Mouse (Mus musculus) embryonic fibroblast, embryonic 13.5 days (primary cell): ENCODE results near the gene H2-T23. TPM values are rescaled to one million over a fixed set of nuclear protein-coding genes. Genes with fewer than 3 reads are reported as not detected.
"Not testable (repeated sequence)": the region's sequence is repeated elsewhere in the genome, so short reads cannot be mapped to it uniquely, and the experiment has no call there.

Experiments
- H3K27ac ChIP-seq: 2 replicates; pipeline ENCODE4 v1.5.1; 2012; ENCODE audit warnings: low read length, control low read depth, inconsistent platforms; ENCODE audit not compliant: insufficient read depth
- H3K4me1 ChIP-seq: 2 replicates; pipeline ENCODE4 v1.6.1; 2011; ENCODE audit warnings: low read length; ENCODE audit not compliant: control insufficient read depth, insufficient read depth
- H3K4me3 ChIP-seq: 2 replicates; pipeline ENCODE4 v1.5.1; 2011; ENCODE audit warnings: mild to moderate bottlenecking, control low read depth, low read length; ENCODE audit not compliant: insufficient read depth
- CTCF ChIP-seq: IDR thresholded peaks from 2 replicates; pipeline ENCODE4 v1.5.1; 2011; ENCODE audit warnings: mild to moderate bottlenecking, control low read depth, low read length, moderate library complexity, borderline replicate concordance; ENCODE audit not compliant: insufficient read depth
- POLR2A ChIP-seq: IDR thresholded peaks from 2 replicates; pipeline ENCODE4 v1.6.1; 2011; ENCODE audit warnings: low read depth, mild to moderate bottlenecking, control low read depth, low read length, moderate library complexity
- polyA plus RNA-seq: library from polyadenylated mRNA; stranded (reverse); fragments of >200 nt; gene quantifications from 2 replicates; pipeline ENCODE4 v1.2.4, GENCODE M21; 2011; ENCODE audit warnings: low read depth; ENCODE audit not compliant: missing spikeins, insufficient read length

The H2-T23 gene
- polyA plus RNA-seq, 1 experiment, result 15.8 TPM

DNA sequence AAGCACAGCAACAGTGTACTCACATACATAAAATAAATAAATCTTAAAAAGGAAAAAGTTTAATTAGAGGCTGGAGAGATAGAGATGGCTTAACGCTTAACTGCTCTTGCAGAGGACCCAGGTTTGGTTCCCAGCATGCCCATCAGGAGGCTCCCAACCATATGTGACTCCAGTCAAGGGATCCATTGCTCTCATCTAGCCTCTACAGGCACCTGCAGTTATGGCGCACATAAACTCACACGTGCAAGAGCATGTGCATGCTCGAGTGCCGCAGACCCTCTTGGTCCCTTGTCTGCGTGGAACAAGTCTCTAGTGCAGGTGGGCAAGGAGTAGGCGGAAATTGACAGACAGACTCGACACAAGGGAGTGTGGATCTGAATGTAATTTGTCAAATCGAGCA is 10.6 kb downstream of the H2-T23 start:
- Histone ChIP-seq H3K27ac (no peak overlapping the region), H3K4me3 (no peak overlapping the region), H3K4me1 (no peaks in the 10 kb centered on the region)
- no peak for TF ChIP-seq CTCF
- no peak for TF ChIP-seq POLR2A

- Histone ChIP-seq H3K4me3 (no peak overlapping the region), H3K4me1 (no peaks in the 10 kb centered on the region), H3K27ac (peak overlapping the region; percentile 5)
- TF ChIP-seq POLR2A (no peak), CTCF (no peak)
Observed at GRCm38 (mm10) chr17:36021309-36021708, 11.3 kb downstream of the H2-T23 start.

GRCm38 (mm10) chr17:36020191-36021073 is 12.2 kb downstream of the H2-T23 start, which contains the start of gene H2-T24:
TSS of gene H2-T24 (minus strand) at chr17:36020560.
- peak within 1 kb of the TSS; percentile 19 for H3K27ac ChIP-seq
- TF ChIP-seq POLR2A (no peak), CTCF (no peak)
- H3K4me1 ChIP-seq, result no peaks in the 10 kb centered on the region
- H3K4me3 ChIP-seq, result no peak within 1 kb of the TSS

GRCm38 (mm10) chr17:36019519-36019918 is 13.1 kb downstream of the H2-T23 start:
- no peak overlapping the region for H3K4me3 ChIP-seq
- TF ChIP-seq POLR2A (no peak), CTCF (no peak)
- no peak overlapping the region for H3K27ac ChIP-seq
- no peaks in the 10 kb centered on the region for H3K4me1 ChIP-seq

DNA sequence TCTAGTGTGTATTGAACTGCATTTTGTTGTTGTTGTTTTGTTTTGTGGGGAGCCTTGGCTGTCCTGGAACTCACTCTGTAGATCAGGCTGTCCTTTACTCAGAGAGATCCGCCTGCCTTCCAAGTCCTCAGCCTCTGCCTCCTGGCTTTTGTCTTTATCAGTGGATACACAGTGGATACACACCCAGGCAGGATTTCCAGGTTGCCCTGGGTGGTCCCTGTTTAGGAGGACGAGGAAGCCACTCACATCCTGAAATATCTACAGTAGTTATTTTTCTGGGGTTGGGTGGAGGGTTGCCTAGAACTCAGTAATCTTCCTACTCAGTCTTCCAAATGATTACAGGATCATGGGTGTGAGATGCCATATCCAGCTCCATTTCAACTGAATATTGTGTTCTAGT is 13.7 kb downstream of the H2-T23 start:
- Histone ChIP-seq H3K4me1 (no peaks in the 10 kb centered on the region), H3K27ac (no peak overlapping the region), H3K4me3 (no peak overlapping the region)
- TF ChIP-seq CTCF, result no peak
- TF ChIP-seq POLR2A, result no peak

DNA sequence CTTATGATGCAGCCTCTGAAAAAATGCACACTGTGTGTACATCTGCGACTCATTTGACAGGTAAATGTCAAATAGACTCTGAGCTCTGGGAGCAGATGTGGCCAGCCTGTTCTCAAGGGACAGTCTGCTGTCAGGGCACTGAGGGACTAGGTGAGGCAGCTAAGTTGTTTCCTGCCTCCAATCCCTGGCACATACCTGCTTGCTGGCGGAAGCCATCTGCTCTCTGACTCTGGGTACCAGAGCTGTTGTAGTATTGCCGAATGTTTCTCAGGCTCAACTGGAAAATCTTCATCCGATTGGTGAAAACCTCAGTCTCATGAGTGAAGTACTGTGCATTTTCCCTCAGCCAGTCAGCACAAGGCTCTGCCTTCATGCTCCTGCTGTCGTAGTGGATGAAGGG is 15.6 kb downstream of the H2-T23 start:
- Histone ChIP-seq H3K27ac (no peak overlapping the region), H3K4me3 (no peak overlapping the region), H3K4me1 (no peaks in the 10 kb centered on the region)
- TF ChIP-seq CTCF (no peak), POLR2A (no peak)

DNA sequence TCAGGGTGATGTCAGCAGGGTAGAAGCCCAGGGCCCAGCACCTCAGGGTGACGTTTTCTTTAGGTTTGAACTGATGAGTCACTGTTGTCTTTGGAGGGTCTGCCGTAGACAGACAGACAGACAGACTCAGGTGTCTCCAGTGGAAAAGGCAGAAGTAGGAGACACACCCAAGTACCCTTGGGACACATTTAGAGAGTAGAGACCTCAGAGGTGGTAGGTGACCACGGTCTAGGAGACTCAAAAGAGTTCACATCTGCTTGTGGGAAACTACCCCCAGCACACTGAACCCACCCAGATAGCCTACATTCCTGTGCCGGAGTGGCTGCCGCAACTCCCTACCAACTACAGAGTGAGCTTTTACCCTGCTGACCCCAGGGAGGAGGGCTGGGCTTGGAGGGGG is 17.7 kb downstream of the H2-T23 start:
- TF ChIP-seq CTCF (no peak), POLR2A (no peak)
- Histone ChIP-seq H3K4me1 (no peaks in the 10 kb centered on the region), H3K4me3 (no peak overlapping the region), H3K27ac (no peak overlapping the region)

DNA sequence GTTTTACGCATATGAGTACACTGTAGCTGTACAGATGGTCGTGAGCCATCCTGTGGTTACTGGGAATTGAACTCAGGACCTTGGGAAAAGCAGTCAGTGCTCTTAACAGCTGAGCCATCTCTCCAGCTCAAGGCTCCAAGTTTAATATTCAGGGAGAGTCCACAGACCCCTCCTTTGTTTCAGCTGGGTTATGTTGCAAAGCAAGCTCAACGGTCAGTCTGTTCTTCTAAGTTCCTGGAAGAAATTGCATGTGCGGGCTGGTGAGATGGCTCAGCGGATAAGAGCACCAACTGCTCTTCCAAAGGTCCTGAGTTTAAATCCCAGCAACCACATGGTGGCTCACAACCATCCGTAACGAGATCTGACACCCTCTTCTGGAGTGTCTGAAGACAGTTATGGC is 28.2 kb downstream of the H2-T23 start:
- H3K4me1 ChIP-seq, H3K4me3 ChIP-seq, H3K27ac ChIP-seq: not testable (repeated sequence)

GRCm38 (mm10) chr17:36003331-36003730 is 29.3 kb downstream of the H2-T23 start:
- Histone ChIP-seq H3K4me1 (peaks cover 2% of the 10 kb centered on the region), H3K4me3 (no peak overlapping the region), H3K27ac (no peak overlapping the region)
- no peak for TF ChIP-seq CTCF
- no peak for TF ChIP-seq POLR2A

- H3K4me3 ChIP-seq, result no peak overlapping the region
- peaks cover 2% of the 10 kb centered on the region for H3K4me1 ChIP-seq
- peak overlapping the region; percentile 83 for H3K27ac ChIP-seq
- TF ChIP-seq POLR2A (no peak), CTCF (no peak)
Observed at GRCm38 (mm10) chr17:36001966-36002365, 30.7 kb downstream of the H2-T23 start.
